Comparison of ENCODE assay signal across 15 mouse cellular contexts in genomic region chr4:33581766-33582525, GRCm38 (mm10).
DNase-seq lines count a peak whose midpoint lies in the region; ATAC-seq lines count a peak whose summit lies in the region.
"Had no signal": no experiment of that assay in that cellular context is flagged by ENCODE, and none has a peak within 500 bp of the region (broad histone marks: within the 10 kb centered on the region; RNA-seq: fewer than 3 reads in every experiment).

No protein-coding gene starts in this region.

- no peak overlapping the region for H3K4me3 ChIP-seq in kidney, embryonic 15.5 days (replicated peaks)
- H3K4me3 ChIP-seq: heart, embryonic 10.5 days; limb, embryonic 12.5 days; liver, embryonic 15.5 days had no signal

- H3K4me1 ChIP-seq in kidney, embryonic 15.5 days = peaks cover 26% of the 10 kb centered on the region

- peak; percentile 86 for DNase-seq in heart, adult 11 months
- no peak for DNase-seq in heart, adult 8-10 months (ENCODE audit: low spot score)
- DNase-seq in testis, postnatal 14 days (ENCODE audit: low spot score) = peak; percentile 12
- DNase-seq in testis, postnatal 10 days (ENCODE audit: low spot score) = no peak
- peak; percentile 4 for DNase-seq in splenic B cell, adult 2 months (ENCODE audit: low read depth, low spot score)
- DNase-seq in adipocyte (ENCODE audit: low spot score) = no peak
- DNase-seq: adrenal gland, adult 8-10 months; heart, postnatal 36 days; lung, postnatal 36 days had no signal

- H3K27ac ChIP-seq in kidney, embryonic 15.5 days = no peak overlapping the region
- H3K27ac ChIP-seq: heart, embryonic 10.5 days; limb, embryonic 12.5 days; liver, embryonic 15.5 days had no signal

- H3K9ac ChIP-seq in kidney, embryonic 15.5 days = no peak overlapping the region
- H3K9ac ChIP-seq: limb, embryonic 12.5 days; liver, embryonic 15.5 days had no signal

- peak overlapping the region; percentile 50 for H3K4me2 ChIP-seq in kidney, embryonic 15.5 days
- H3K4me2 ChIP-seq: limb, embryonic 12.5 days; liver, embryonic 15.5 days had no signal

- 49% methylated on average over 17 of the region's 17 CpGs for WGBS in kidney, embryonic 15.5 days

- H3K27me3 ChIP-seq in kidney, embryonic 15.5 days = peaks cover 4% of the 10 kb centered on the region; the same call in 1 of the 2 replicates
- no peaks in the 10 kb centered on the region for H3K27me3 ChIP-seq in splenic B cell, adult 2 months (ENCODE audit: control insufficient read depth, insufficient read depth, low read length, poor library complexity, severe bottlenecking)
- H3K27me3 ChIP-seq: limb, embryonic 12.5 days; liver, embryonic 15.5 days had no signal

- no peaks in the 10 kb centered on the region for H3K9me3 ChIP-seq in kidney, embryonic 15.5 days (replicated peaks)
- H3K9me3 ChIP-seq: liver, embryonic 15.5 days had no signal

- peak; percentile 71 for ATAC-seq in kidney, embryonic 15.5 days (replicated peaks; ENCODE audit: low FRiP score)
- no peak for ATAC-seq in megakaryocyte-erythroid progenitor cell, adult 5-6 weeks (replicated peaks; ENCODE audit: low FRiP score, low TSS enrichment, poor library complexity, severe bottlenecking)
- ATAC-seq: midbrain, embryonic 16.5 days had no signal

- no peaks in the 10 kb centered on the region for H3K36me3 ChIP-seq in kidney, embryonic 15.5 days
- no peaks in the 10 kb centered on the region for H3K36me3 ChIP-seq in splenic B cell, adult 2 months (ENCODE audit: control insufficient read depth, insufficient read depth, low read length, poor library complexity, severe bottlenecking)
- H3K36me3 ChIP-seq: heart, embryonic 10.5 days; limb, embryonic 12.5 days; liver, embryonic 15.5 days had no signal

Comparison
In these comparisons a context has a peak if more than half of its experiments do, and no peak if none do; other contexts are left out.
1. DNase-seq: peak in heart, adult 11 months (single experiment), testis, postnatal 14 days (single experiment) and splenic B cell, adult 2 months (single experiment); none in heart, adult 8-10 months (single experiment), testis, postnatal 10 days (single experiment) and adipocyte (single experiment).